Comparison of ENCODE assay signal across 8 mouse cellular contexts in the genomic region with DNA sequence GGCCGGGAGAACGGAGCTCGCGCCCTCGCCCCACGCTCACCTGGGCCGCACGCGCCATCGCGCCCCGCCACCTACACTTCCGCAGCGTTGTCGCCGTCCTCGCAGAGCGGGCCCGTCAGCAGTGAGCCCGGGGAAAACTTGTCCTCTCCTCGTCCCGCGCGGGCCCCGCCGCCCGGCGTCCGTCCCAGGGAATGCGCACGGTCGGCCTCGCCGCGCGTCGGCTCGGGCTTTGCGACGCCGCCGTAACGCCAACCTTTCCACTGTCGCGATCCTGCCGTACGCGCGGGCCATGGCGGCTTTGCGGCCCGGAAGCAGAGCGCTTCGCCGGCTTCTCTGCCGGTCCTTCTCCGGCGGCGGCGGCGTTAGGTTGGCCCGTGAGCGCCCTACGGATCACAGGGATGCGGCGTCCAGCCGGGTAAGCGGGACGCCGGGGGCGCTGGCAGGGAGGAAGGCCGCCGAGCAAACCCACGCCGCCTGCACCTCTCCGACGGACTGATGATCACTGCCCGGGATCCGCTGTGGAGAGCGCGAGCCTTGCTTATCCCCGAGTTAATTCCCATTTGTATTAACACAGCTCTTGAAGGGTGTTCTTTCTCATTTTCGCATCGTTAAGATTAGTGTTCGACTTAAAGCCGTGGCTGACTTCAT. TPM values are rescaled to one million over a fixed set of nuclear protein-coding genes. Genes with fewer than 3 reads are reported as not detected.
A peak's percentile ranks its signal among the peaks of the same experiment; 100 is the strongest.
DNase-seq lines count a peak whose midpoint lies in the region; ATAC-seq lines count a peak whose summit lies in the region.

TSS of gene Bag5 (minus strand) at position 254 of the 648 bp plus-strand sequence.
TSS of gene Apopt1 (plus strand) at position 258 of the 648 bp plus-strand sequence.

- peak; percentile 94 for DNase-seq in T-cell, adult 2 months (ENCODE audit: low spot score)
- DNase-seq in cerebellum, postnatal 14 days, result peak; percentile 92 to 94
- peak; percentile 82 to 86 for DNase-seq in frontal cortex, postnatal 14 days (ENCODE audit: low spot score in 2 of 2)
- DNase-seq in layer of hippocampus, postnatal 25 days (ENCODE audit: extremely low spot score in 1 of 2, low spot score in 1 of 2), result peak; percentile 81 to 85
- DNase-seq in lung, postnatal 25 days (ENCODE audit: low spot score), result peak; percentile 90
- peak; percentile 88 for DNase-seq in retina, adult 2 months (ENCODE audit: low read depth, low spot score)
- peak; percentile 94 for DNase-seq in thymus, postnatal 25 days

- no peaks in the 10 kb centered on the region for H3K27me3 ChIP-seq in hindbrain, embryonic 12.5 days

- peak within 1 kb of the TSS; percentile 75 for H3K4me2 ChIP-seq in hindbrain, embryonic 12.5 days (replicated peaks)

- peaks cover 26% of the 10 kb centered on the region for H3K4me1 ChIP-seq in hindbrain, embryonic 12.5 days

- ATAC-seq in hindbrain, embryonic 12.5 days (ENCODE audit: low FRiP score), result peak; percentile 94

- H3K9ac ChIP-seq in hindbrain, embryonic 12.5 days, result peak within 1 kb of the TSS; percentile 98

- H3K27ac ChIP-seq in hindbrain, embryonic 12.5 days, result peak within 1 kb of the TSS; percentile 86

- peaks cover 36% of the 10 kb centered on the region for H3K36me3 ChIP-seq in hindbrain, embryonic 12.5 days

- H3K4me3 ChIP-seq in hindbrain, embryonic 12.5 days, result peak within 1 kb of the TSS; percentile 100

- 1% methylated on average over 74 of the region's 86 CpGs for WGBS in hindbrain, embryonic 12.5 days

- H3K9me3 ChIP-seq in hindbrain, embryonic 12.5 days (replicated peaks), result no peaks in the 10 kb centered on the region

RNA-seq across cellular contexts. Expression of gene Bag5, which starts in this region (rescaled TPM):
- polyA plus RNA-seq in hindbrain, embryonic 12.5 days (2016; fragmentation: Nextera tagmentation; extraction: Ambion mirVana), result 60.4 and 62.3 TPM in 2 replicates
- total RNA-seq in layer of hippocampus, postnatal 25 days (2021), result 10 to 100 TPM; 46.7 to 54.1 TPM

RNA-seq across cellular contexts. Expression of gene Apopt1, which starts in this region (rescaled TPM):
- polyA plus RNA-seq in hindbrain, embryonic 12.5 days (2016; fragmentation: Nextera tagmentation; extraction: Ambion mirVana), result 49.9 and 54.0 TPM in 2 replicates
- 10 to 100 TPM; 36.2 to 38.9 TPM for total RNA-seq in layer of hippocampus, postnatal 25 days (2021)

Comparison
In these comparisons a context has a peak if more than half of its experiments do, and no peak if none do; other contexts are left out.
1. Peak in every context shown above with its lines: DNase-seq, ATAC-seq, H3K4me3 ChIP-seq and H3K27ac ChIP-seq.